Mouse (Mus musculus) hindbrain, embryonic 10.5 days (tissue): ENCODE data around the gene Abca14. TPM values are rescaled to one million over a fixed set of nuclear protein-coding genes. Genes with fewer than 3 reads are reported as not detected.
"Not testable (repeated sequence)": the region's sequence is repeated elsewhere in the genome, so short reads cannot be mapped to it uniquely, and the experiment has no call there.

ENCODE experiments used
- DNase-seq: peaks from one replicate; pipeline ENCODE4 v3.0.0-alpha.2; 2017; ENCODE audit warnings: low spot score
- H3K27ac ChIP-seq: fragments of 300-500 bp; sonication (generic); 2 replicates; pipeline ENCODE4 v1.5.1; 2016; ENCODE audit warnings: mild to moderate bottlenecking, moderate library complexity
- H3K27me3 ChIP-seq: fragments of 300-500 bp; sonication (generic); 2 replicates; pipeline ENCODE4 v1.6.1; 2016; ENCODE audit warnings: mild to moderate bottlenecking; ENCODE audit not compliant: poor library complexity, insufficient read depth, severe bottlenecking
- H3K36me3 ChIP-seq: fragments of 300-500 bp; sonication (generic); 2 replicates; pipeline ENCODE4 v1.6.1; 2016; ENCODE audit warnings: mild to moderate bottlenecking, moderate library complexity
- H3K4me1 ChIP-seq: fragments of 300-500 bp; sonication (generic); replicated peaks from 2 replicates; pipeline ENCODE4 v1.6.1; 2016; ENCODE audit warnings: mild to moderate bottlenecking
- H3K4me3 ChIP-seq: fragments of 300-500 bp; sonication (generic); 2 replicates; pipeline ENCODE4 v1.5.1; 2016; ENCODE audit warnings: mild to moderate bottlenecking, moderate library complexity
- H3K9me3 ChIP-seq: fragments of 300-500 bp; sonication (generic); 2 replicates; pipeline ENCODE4 v1.6.1; 2016; ENCODE audit warnings: mild to moderate bottlenecking, moderate library complexity
- WGBS: fragments of 180-500 bp; shearing (Covaris S2); methylation state at CpG from one replicate; pipeline ENCODE4 v1.1.7; 2016; 5-methylcytosine and 5-hydroxymethylcytosine counted together
- polyA plus RNA-seq: library from polyadenylated mRNA; unstranded; fragments of >200 nt; fragmentation: Nextera tagmentation; extraction: Ambion mirVana; gene quantifications from 2 replicates; pipeline ENCODE4 v1.2.1, GENCODE M21; 2016

Abca14 gene
- polyA plus RNA-seq, 1 experiment from 2014 or later = not detected

GRCm38 (mm10) chr7:120271135-120271991 lies 67.6 kb downstream of the Abca14 start:
- Histone ChIP-seq H3K4me1 (no peaks in the 10 kb centered on the region), H3K27ac (no peak overlapping the region), H3K9me3 (no peaks in the 10 kb centered on the region), H3K4me3 (no peak overlapping the region), H3K36me3 (no peaks in the 10 kb centered on the region), H3K27me3 (no peaks in the 10 kb centered on the region)
- WGBS = 87% methylated on average over 7 of the region's 7 CpGs
- no peak for DNase-seq

- H3K4me1 ChIP-seq = no peaks in the 10 kb centered on the region
- no peaks in the 10 kb centered on the region for H3K27me3 ChIP-seq
- H3K4me3 ChIP-seq = no peak overlapping the region
- WGBS = 88% methylated on average over 7 of the region's 7 CpGs
- no peaks in the 10 kb centered on the region for H3K9me3 ChIP-seq
- DNase-seq = no peak
- H3K36me3 ChIP-seq = no peaks in the 10 kb centered on the region
- no peak overlapping the region for H3K27ac ChIP-seq
Measured at GRCm38 (mm10) chr7:120272110-120272509, 68.3 kb downstream of the Abca14 start.

GRCm38 (mm10) chr7:120285286-120285685 lies 81.5 kb downstream of the Abca14 start:
- WGBS = 86% methylated on average over 3 of the region's 3 CpGs
- no peak overlapping the region for H3K27ac ChIP-seq
- no peaks in the 10 kb centered on the region for H3K27me3 ChIP-seq
- no peaks in the 10 kb centered on the region for H3K4me1 ChIP-seq
- H3K36me3 ChIP-seq = no peaks in the 10 kb centered on the region
- H3K4me3 ChIP-seq = no peak overlapping the region
- no peaks in the 10 kb centered on the region for H3K9me3 ChIP-seq
- DNase-seq = no peak

- DNase-seq = no peak
- WGBS = 84% methylated on average over 1 of the region's 1 CpGs
Measured at GRCm38 (mm10) chr7:120316086-120316485, 112.3 kb downstream of the Abca14 start.

GRCm38 (mm10) chr7:120322963-120323362 lies 119.2 kb downstream of the Abca14 start:
- 42% methylated on average over 4 of the region's 4 CpGs for WGBS
- H3K27me3 ChIP-seq = 0 out of 2 replicates have a peak, but pooled peaks cover 1% of the 10 kb centered on the region
- H3K4me3 ChIP-seq = no peak overlapping the region
- H3K9me3 ChIP-seq = no peaks in the 10 kb centered on the region
- H3K36me3 ChIP-seq = no peaks in the 10 kb centered on the region
- peaks cover 4% of the 10 kb centered on the region; the same call in 1 of the 2 replicates for H3K4me1 ChIP-seq
- DNase-seq = no peak
- no peak overlapping the region for H3K27ac ChIP-seq

More at GRCm38 (mm10) chr7:120316086-120316485, 112.3 kb downstream of the Abca14 start:
- H3K36me3 ChIP-seq = no peaks in the 10 kb centered on the region
- H3K4me1 ChIP-seq = no peaks in the 10 kb centered on the region
- no peak overlapping the region for H3K27ac ChIP-seq
- no peak overlapping the region for H3K4me3 ChIP-seq
- H3K9me3 ChIP-seq = no peaks in the 10 kb centered on the region
- no peaks in the 10 kb centered on the region for H3K27me3 ChIP-seq

- H3K27ac ChIP-seq, H3K4me3 ChIP-seq, H3K36me3 ChIP-seq, DNase-seq, H3K4me1 ChIP-seq, H3K9me3 ChIP-seq, H3K27me3 ChIP-seq: not testable (repeated sequence)
- 63% methylated on average over 2 of the region's 2 CpGs for WGBS
Measured at GRCm38 (mm10) chr7:120325911-120326310, 122.2 kb downstream of the Abca14 start.

- Histone ChIP-seq H3K4me3 (peak overlapping the region; percentile 44), H3K36me3 (no peaks in the 10 kb centered on the region), H3K4me1 (peaks cover 4% of the 10 kb centered on the region; the same call in 1 of the 2 replicates), H3K27me3 (0 out of 2 replicates have a peak, but pooled peaks cover 8% of the 10 kb centered on the region), H3K27ac (no peak overlapping the region; the same call in 1 of the 2 replicates), H3K9me3 (no peaks in the 10 kb centered on the region)
- WGBS = 21% methylated on average over 22 of the region's 22 CpGs
- peak; percentile 29 for DNase-seq
Measured at GRCm38 (mm10) chr7:120327220-120328073, 123.7 kb downstream of the Abca14 start.

- no peak for DNase-seq
- peaks cover 4% of the 10 kb centered on the region; the same call in 1 of the 2 replicates for H3K4me1 ChIP-seq
Measured at GRCm38 (mm10) chr7:120328087-120328793, 124.5 kb downstream of the Abca14 start, which contains the start of gene Abca15. Abca15 (plus strand) TSS chr7:120328670.

GRCm38 (mm10) chr7:120361159-120361558 lies 157.4 kb downstream of the Abca14 start:
- no peaks in the 10 kb centered on the region for H3K9me3 ChIP-seq

More at GRCm38 (mm10) chr7:120328087-120328793, 124.5 kb downstream of the Abca14 start, which contains the start of gene Abca15:
- WGBS = 87% methylated on average over 22 of the region's 22 CpGs
- Histone ChIP-seq H3K27me3 (0 out of 2 replicates have a peak, but pooled peaks cover 8% of the 10 kb centered on the region), H3K9me3 (no peaks in the 10 kb centered on the region), H3K4me3 (peak within 1 kb of the TSS; percentile 44), H3K36me3 (no peaks in the 10 kb centered on the region), H3K27ac (no peak within 1 kb of the TSS)

More at GRCm38 (mm10) chr7:120361159-120361558, 157.4 kb downstream of the Abca14 start:
- Histone ChIP-seq H3K4me3 (no peak overlapping the region), H3K36me3 (no peaks in the 10 kb centered on the region), H3K4me1 (no peaks in the 10 kb centered on the region), H3K27me3 (no peaks in the 10 kb centered on the region), H3K27ac (no peak overlapping the region)
- DNase-seq = peak; percentile 40
- 35% methylated on average over 13 of the region's 13 CpGs for WGBS

Other genes starting within 250 kb of the Abca14 start
- 0.24 TPM in 1 of 2 replicates, not detected in the other for gene Dnah3, start 108.7 kb upstream of the Abca14 start, polyA plus RNA-seq
- gene Tmem159, start 101.6 kb upstream of the Abca14 start, polyA plus RNA-seq = 25.1 and 27.3 TPM in 2 replicates
- 0.11 TPM in 1 of 2 replicates, not detected in the other for gene Zp2, start 58.7 kb upstream of the Abca14 start, polyA plus RNA-seq
- 0.05 and 0.12 TPM in 2 replicates for gene Anks4b, start 30.1 kb upstream of the Abca14 start, polyA plus RNA-seq
- gene Crym, start 1.9 kb upstream of the Abca14 start, polyA plus RNA-seq = 40.4 and 50.4 TPM in 2 replicates
- not detected in 2 replicates for gene Abca15, start 124.7 kb downstream of the Abca14 start, polyA plus RNA-seq
- gene Abca16, start 205.7 kb downstream of the Abca14 start, polyA plus RNA-seq = not detected in 2 replicates